Mouse (Mus musculus) embryonic facial prominence, embryonic 14.5 days (tissue): ENCODE measurements around the gene Nrtn. TPM values are rescaled to one million over a fixed set of nuclear protein-coding genes. Genes with fewer than 3 reads are reported as not detected.

Experiments used
- polyA plus RNA-seq: library from polyadenylated mRNA; unstranded; fragments of >200 nt; fragmentation: Nextera tagmentation; extraction: Ambion mirVana; gene quantifications from 2 replicates; pipeline ENCODE4 v1.2.1, GENCODE M21; 2014

The Nrtn gene
- polyA plus RNA-seq, 1 experiment from 2014 or later, result 17.4 TPM

Other genes starting within 250 kb of the Nrtn start
- not detected in 2 replicates for gene Znrf4, start 245.1 kb downstream of the Nrtn start, polyA plus RNA-seq
- gene Gm20219, start 203.1 kb downstream of the Nrtn start, polyA plus RNA-seq, result 3.9 and 4.2 TPM in 2 replicates
- 50.2 and 54.8 TPM in 2 replicates for gene Safb2, start 172.9 kb downstream of the Nrtn start, polyA plus RNA-seq
- gene Safb, start 172.7 kb downstream of the Nrtn start, polyA plus RNA-seq, result 62.9 and 68.2 TPM in 2 replicates
- gene 2410015M20Rik, start 147.8 kb downstream of the Nrtn start, polyA plus RNA-seq, result 271 and 281 TPM in 2 replicates
- gene Rpl36, start 144.1 kb downstream of the Nrtn start, polyA plus RNA-seq, result 2,068 and 2,222 TPM in 2 replicates
- gene Lonp1, start 130.6 kb downstream of the Nrtn start, polyA plus RNA-seq, result 44.0 and 51.8 TPM in 2 replicates
- 0.24 and 0.31 TPM in 2 replicates for gene Catsperd, start 129.4 kb downstream of the Nrtn start, polyA plus RNA-seq
- gene Ranbp3, start 84.2 kb downstream of the Nrtn start, polyA plus RNA-seq, result 78.8 and 87.8 TPM in 2 replicates
- 424 and 466 TPM in 2 replicates for gene Ndufa11, start 39.8 kb downstream of the Nrtn start, polyA plus RNA-seq
- gene Vmac, start 39.5 kb downstream of the Nrtn start, polyA plus RNA-seq, result 18.6 and 21.4 TPM in 2 replicates
- gene Dus3l, start 7.2 kb upstream of the Nrtn start, polyA plus RNA-seq, result 33.3 and 42.0 TPM in 2 replicates
- gene Prr22, start 12.7 kb upstream of the Nrtn start, polyA plus RNA-seq, result 0.61 and 1.2 TPM in 2 replicates
- gene Rfx2, start 73.5 kb upstream of the Nrtn start, polyA plus RNA-seq, result 3.5 and 5.3 TPM in 2 replicates
- gene Acsbg2, start 116.9 kb upstream of the Nrtn start, polyA plus RNA-seq, result not detected in 2 replicates
- gene 1700061G19Rik, start 117.9 kb upstream of the Nrtn start, polyA plus RNA-seq, result 0.14 and 0.26 TPM in 2 replicates
- gene Mllt1, start 177.9 kb upstream of the Nrtn start, polyA plus RNA-seq, result 24.7 and 32.7 TPM in 2 replicates
- 1.3 and 2.4 TPM in 2 replicates for gene Acer1, start 224.6 kb upstream of the Nrtn start, polyA plus RNA-seq
- 140 and 142 TPM in 2 replicates for gene Clpp, start 232.8 kb upstream of the Nrtn start, polyA plus RNA-seq
- 35.7 and 39.8 TPM in 2 replicates for gene Alkbh7, start 239.8 kb upstream of the Nrtn start, polyA plus RNA-seq
- 0.84 TPM in 1 of 2 replicates, not detected in the other for gene Pspn, start 242.5 kb upstream of the Nrtn start, polyA plus RNA-seq